Mouse (Mus musculus) midbrain, embryonic 16.5 days (tissue): Measurements from ENCODE around the gene Zfp821. TPM values are rescaled to one million over a fixed set of nuclear protein-coding genes. Genes with fewer than 3 reads are reported as not detected.
A peak's percentile ranks its signal among the peaks of the same experiment; 100 is the strongest.

Source experiments
- ATAC-seq: fragments of 200-750 bp; cut with Nextera tagmentation; 2 replicates; pipeline ENCODE4 v1.8.0; 2017; ENCODE audit warnings: moderate TSS enrichment
- H3K27ac ChIP-seq: fragments of 300-500 bp; sonication (generic); 2 replicates; pipeline ENCODE4 v1.5.1; 2014; ENCODE audit warnings: mild to moderate bottlenecking, low read length, mixed read lengths
- H3K27me3 ChIP-seq: fragments of 300-500 bp; sonication (generic); 2 replicates; pipeline ENCODE4 v1.6.1; 2014; ENCODE audit warnings: low read depth, low read length, mixed read lengths; ENCODE audit not compliant: control insufficient read depth, insufficient read depth
- H3K36me3 ChIP-seq: fragments of 300-500 bp; sonication (generic); 2 replicates; pipeline ENCODE4 v1.6.1; 2014; ENCODE audit warnings: mild to moderate bottlenecking, low read length, moderate library complexity, mixed read lengths; ENCODE audit not compliant: control insufficient read depth, insufficient read depth
- H3K4me1 ChIP-seq: fragments of 300-500 bp; sonication (generic); 2 replicates; pipeline ENCODE4 v1.6.1; 2014; ENCODE audit warnings: mild to moderate bottlenecking, low read length, mixed read lengths; ENCODE audit not compliant: control insufficient read depth, insufficient read depth
- H3K4me2 ChIP-seq: fragments of 300-500 bp; sonication (generic); 2 replicates; pipeline ENCODE4 v1.6.1; 2014; ENCODE audit warnings: mild to moderate bottlenecking, low read length, mixed read lengths
- H3K4me3 ChIP-seq: fragments of 300-500 bp; sonication (generic); 2 replicates; pipeline ENCODE4 v1.5.1; 2014; ENCODE audit warnings: low read depth, mild to moderate bottlenecking, low read length, moderate library complexity, mixed read lengths
- H3K9ac ChIP-seq: fragments of 300-500 bp; sonication (generic); 2 replicates; pipeline ENCODE4 v1.6.1; 2014; ENCODE audit warnings: low read depth, low read length, mixed read lengths
- H3K9me3 ChIP-seq: fragments of 300-500 bp; sonication (generic); replicated peaks from 2 replicates; pipeline ENCODE4 v1.6.1; 2014; ENCODE audit warnings: mild to moderate bottlenecking, low read length, mixed read lengths; ENCODE audit not compliant: control insufficient read depth, poor library complexity, severe bottlenecking
- WGBS: fragments of 180-500 bp; shearing (Covaris S2); extraction: QIAGEN DNeasy Blood & Tissue Kit; methylation state at CpG from one replicate; pipeline ENCODE4 v1.1.7; 2014; 5-methylcytosine and 5-hydroxymethylcytosine counted together
- polyA plus RNA-seq: library from polyadenylated mRNA; unstranded; fragments of >200 nt; fragmentation: Nextera tagmentation; extraction: Ambion mirVana; gene quantifications from 2 replicates; pipeline ENCODE4 v1.2.1, GENCODE M21; 2015

Zfp821 gene
- polyA plus RNA-seq, 1 experiment from 2014 or later, result 69.6 TPM

- no peak overlapping the region for H3K4me3 ChIP-seq
- no peak for ATAC-seq
- H3K9ac ChIP-seq, result no peak overlapping the region
- H3K4me2 ChIP-seq, result no peak overlapping the region
- peaks cover 19% of the 10 kb centered on the region for H3K4me1 ChIP-seq
- 92% methylated on average over 5 of the region's 5 CpGs for WGBS
- H3K27ac ChIP-seq, result no peak overlapping the region
- H3K27me3 ChIP-seq, result no peaks in the 10 kb centered on the region
- peaks cover 10% of the 10 kb centered on the region for H3K36me3 ChIP-seq
- H3K9me3 ChIP-seq, result no peaks in the 10 kb centered on the region
These were observed 18.1 kb upstream of the Zfp821 start for GRCm38 (mm10) chr8:109687248-109687647.

DNA sequence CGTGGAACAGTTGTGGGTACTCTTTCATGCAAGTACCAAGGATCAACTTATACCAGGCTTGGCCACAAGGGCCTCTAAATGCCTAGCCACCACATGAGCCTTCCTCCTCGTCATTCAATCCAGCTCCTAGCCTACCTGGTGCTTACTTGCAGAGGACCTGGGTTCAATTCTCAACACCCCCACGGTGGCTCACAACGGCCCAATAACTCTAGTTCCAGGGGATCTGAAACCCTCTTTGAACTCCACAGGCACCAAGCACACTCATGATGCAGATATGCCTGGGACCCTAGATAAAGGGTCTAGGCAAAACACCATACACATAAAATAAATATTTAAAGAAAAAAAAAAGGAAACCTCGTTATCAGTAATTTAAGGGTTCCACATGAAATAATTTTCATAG, 13.6 kb upstream of the Zfp821 start:
- Histone ChIP-seq H3K27me3 (no peaks in the 10 kb centered on the region), H3K9me3 (no peaks in the 10 kb centered on the region), H3K36me3 (no peaks in the 10 kb centered on the region), H3K27ac (no peak overlapping the region; the same call in 1 of the 2 replicates), H3K4me3 (peak overlapping the region; percentile 98), H3K4me2 (peak overlapping the region; percentile 74), H3K9ac (peak overlapping the region; percentile 100), H3K4me1 (peaks cover 23% of the 10 kb centered on the region)
- 47% methylated on average over 5 of the region's 5 CpGs for WGBS
- ATAC-seq, result no peak

GRCm38 (mm10) chr8:109692443-109693145, 12.8 kb upstream of the Zfp821 start:
- Histone ChIP-seq H3K4me3 (peak overlapping the region; percentile 98), H3K36me3 (no peaks in the 10 kb centered on the region), H3K27me3 (no peaks in the 10 kb centered on the region), H3K4me1 (peaks cover 23% of the 10 kb centered on the region), H3K27ac (peak overlapping the region; percentile 87), H3K4me2 (peak overlapping the region; percentile 74), H3K9me3 (no peaks in the 10 kb centered on the region), H3K9ac (peak overlapping the region; percentile 100)
- under 1% methylated on average over 37 of the region's 38 CpGs for WGBS
- peak; percentile 78 for ATAC-seq

DNA sequence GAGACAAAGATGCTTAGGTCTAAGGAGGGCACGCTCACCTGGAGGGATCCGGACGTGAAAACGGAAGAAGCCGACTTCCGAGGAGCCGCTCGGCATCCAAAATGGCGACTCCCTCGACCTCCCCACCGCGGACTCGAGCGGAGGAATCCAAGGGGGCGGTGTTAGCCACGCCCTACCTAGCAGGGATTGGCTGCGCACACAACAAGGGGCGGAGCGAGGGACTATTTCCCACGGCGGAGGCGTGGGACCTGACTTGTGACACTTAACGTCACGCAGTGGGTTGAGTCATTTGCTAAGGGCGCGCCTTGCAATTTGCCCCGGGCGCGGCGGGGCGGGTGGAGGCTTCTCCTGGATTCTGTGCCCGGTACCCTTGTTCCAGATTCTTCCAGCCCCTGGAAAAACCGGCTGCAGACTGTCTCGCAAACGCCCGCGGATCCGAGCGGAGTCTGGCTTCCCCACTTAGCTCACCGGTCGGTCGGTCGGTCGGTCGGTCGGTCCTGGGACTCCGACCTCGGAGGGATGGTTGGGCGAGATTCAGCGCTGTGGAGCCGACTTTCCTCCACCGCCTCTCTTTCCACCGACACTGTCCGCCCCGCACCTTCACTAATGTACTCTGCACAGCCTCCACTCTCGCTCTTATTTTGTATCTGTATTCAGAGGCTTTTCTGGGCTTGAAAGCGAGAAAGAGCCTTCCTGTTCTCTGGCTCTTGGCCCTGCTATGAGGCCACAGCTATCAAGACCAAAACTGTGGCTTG, 12.0 kb upstream of the Zfp821 start, which contains the start of gene Ist1:
Gene Ist1, minus strand, starts transcription at position 115 of the 755 bp plus-strand sequence.
- no peaks in the 10 kb centered on the region for H3K36me3 ChIP-seq
- peak within 1 kb of the TSS; percentile 98 for H3K4me3 ChIP-seq
- H3K27ac ChIP-seq, result peak within 1 kb of the TSS; percentile 87
- H3K9me3 ChIP-seq, result no peaks in the 10 kb centered on the region
- peak; percentile 96 for ATAC-seq
- under 1% methylated on average over 57 of the region's 57 CpGs for WGBS
- H3K4me2 ChIP-seq, result peak within 1 kb of the TSS; percentile 74
- peak within 1 kb of the TSS; percentile 100 for H3K9ac ChIP-seq
- H3K27me3 ChIP-seq, result no peaks in the 10 kb centered on the region
- peaks cover 23% of the 10 kb centered on the region for H3K4me1 ChIP-seq

DNA sequence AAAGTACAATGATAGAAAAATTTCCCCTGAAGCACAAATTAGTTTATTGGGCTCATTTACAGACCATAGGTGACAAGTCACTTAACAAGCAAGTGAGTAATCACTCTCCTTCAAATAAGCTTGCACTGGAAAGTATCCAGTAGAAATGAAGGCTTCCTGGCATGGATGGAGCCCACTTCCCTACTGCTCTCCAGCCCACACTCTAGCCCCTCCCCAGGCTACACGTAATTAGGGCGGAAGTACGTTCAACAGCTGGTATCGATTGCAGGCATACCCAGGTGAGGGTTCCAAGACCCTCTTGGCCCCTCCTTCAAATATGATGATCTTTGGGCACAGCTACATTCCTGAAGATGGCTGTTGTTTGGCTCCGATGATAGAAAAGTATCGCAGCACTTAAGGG, 11.2 kb upstream of the Zfp821 start:
- Histone ChIP-seq H3K4me1 (peaks cover 23% of the 10 kb centered on the region), H3K27ac (no peak overlapping the region), H3K9ac (no peak overlapping the region), H3K4me3 (no peak overlapping the region), H3K4me2 (peak overlapping the region; percentile 54; the same call in 1 of the 2 replicates), H3K27me3 (no peaks in the 10 kb centered on the region), H3K9me3 (no peaks in the 10 kb centered on the region), H3K36me3 (no peaks in the 10 kb centered on the region)
- WGBS, result 68% methylated on average over 6 of the region's 6 CpGs
- no peak for ATAC-seq

- H3K27me3 ChIP-seq, result no peaks in the 10 kb centered on the region; the same call in 1 of the 2 replicates
- WGBS, result 80% methylated on average over 1 of the region's 1 CpGs
- no peak overlapping the region for H3K4me2 ChIP-seq
- no peaks in the 10 kb centered on the region for H3K36me3 ChIP-seq
- H3K9ac ChIP-seq, result no peak overlapping the region
- no peak for ATAC-seq
- no peak overlapping the region for H3K4me3 ChIP-seq
- H3K9me3 ChIP-seq, result no peaks in the 10 kb centered on the region
- H3K27ac ChIP-seq, result no peak overlapping the region
- peaks cover 6% of the 10 kb centered on the region for H3K4me1 ChIP-seq
These were observed 7.6 kb upstream of the Zfp821 start for GRCm38 (mm10) chr8:109697754-109698153.

- peaks cover 6% of the 10 kb centered on the region for H3K4me1 ChIP-seq
- no peak overlapping the region for H3K9ac ChIP-seq
- no peak overlapping the region for H3K4me3 ChIP-seq
- H3K9me3 ChIP-seq, result no peaks in the 10 kb centered on the region
- no peaks in the 10 kb centered on the region for H3K36me3 ChIP-seq
- no peak for ATAC-seq
- no peak overlapping the region for H3K27ac ChIP-seq
- no peak overlapping the region for H3K4me2 ChIP-seq
- WGBS, result 79% methylated on average over 3 of the region's 3 CpGs
- H3K27me3 ChIP-seq, result no peaks in the 10 kb centered on the region; the same call in 1 of the 2 replicates
These were observed 6.9 kb upstream of the Zfp821 start for GRCm38 (mm10) chr8:109698477-109698876.

DNA sequence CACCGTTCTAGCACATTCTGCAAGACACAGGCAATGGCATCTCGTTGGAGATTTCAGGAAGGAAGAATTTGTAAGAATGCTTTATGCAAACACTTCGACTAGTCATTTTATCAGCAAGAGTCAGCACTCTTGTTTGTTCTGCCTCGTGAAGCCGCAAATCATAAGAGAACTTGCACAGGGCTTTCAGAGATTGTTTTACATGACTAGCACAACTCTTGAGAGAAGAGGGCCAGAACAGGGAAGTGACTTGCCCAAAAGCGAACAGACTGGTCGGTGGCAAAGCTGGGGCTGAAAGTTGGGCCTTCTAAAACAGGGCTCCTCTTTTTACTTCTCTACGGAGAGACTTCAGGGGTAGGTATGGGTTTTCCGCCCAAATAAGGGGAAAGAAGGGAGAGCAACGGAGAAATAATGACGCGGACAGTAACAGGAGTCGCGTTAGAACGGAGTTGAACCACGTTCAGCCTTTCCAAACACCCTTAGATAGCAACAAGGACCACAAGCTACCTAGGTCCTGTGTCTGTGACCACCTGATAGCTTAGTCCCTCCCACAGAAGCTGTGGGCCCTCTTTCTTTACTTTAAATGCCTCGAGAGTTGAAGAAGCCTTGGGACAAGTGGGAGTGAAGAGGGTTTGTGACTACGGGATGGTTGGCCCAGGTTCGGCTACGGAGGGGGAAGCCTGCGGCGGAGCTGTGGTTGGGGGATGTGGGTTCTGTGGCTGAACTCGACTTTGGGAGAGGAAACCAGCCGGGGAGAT, 604 bp upstream of the Zfp821 start:
- WGBS, result 13% methylated on average over 24 of the region's 24 CpGs

More for the DNA sequence above, 604 bp upstream of the Zfp821 start:
- peak overlapping the region; percentile 89 for H3K4me2 ChIP-seq
- peak; percentile 55 for ATAC-seq
- peak overlapping the region; percentile 93 for H3K4me3 ChIP-seq
- no peaks in the 10 kb centered on the region for H3K9me3 ChIP-seq
- H3K36me3 ChIP-seq, result peaks cover 8% of the 10 kb centered on the region
- peaks cover 22% of the 10 kb centered on the region for H3K4me1 ChIP-seq
- H3K9ac ChIP-seq, result peak overlapping the region; percentile 100
- H3K27me3 ChIP-seq, result no peaks in the 10 kb centered on the region; the same call in 1 of the 2 replicates
- H3K27ac ChIP-seq, result peak overlapping the region; percentile 98
